Mouse (Mus musculus) neural tube, embryonic 13.5 days (tissue): ENCODE measurements around the gene Upk3bl. TPM values are rescaled to one million over a fixed set of nuclear protein-coding genes. Genes with fewer than 3 reads are reported as not detected.
A peak's percentile ranks its signal among the peaks of the same experiment; 100 is the strongest.
"Not testable (repeated sequence)": the region's sequence is repeated elsewhere in the genome, so short reads cannot be mapped to it uniquely, and the experiment has no call there.

Experiments used
- ATAC-seq: fragments of 200-750 bp; cut with Nextera tagmentation; 2 replicates; pipeline ENCODE4 v1.8.0; 2017; ENCODE audit warnings: low read depth, mild to moderate bottlenecking, moderate TSS enrichment, moderate library complexity
- H3K27ac ChIP-seq: fragments of 300-500 bp; sonication (generic); replicated peaks from 2 replicates; pipeline ENCODE4 v1.5.1; 2015; ENCODE audit warnings: moderate library complexity, mild to moderate bottlenecking, inconsistent platforms
- H3K27me3 ChIP-seq: fragments of 300-500 bp; sonication (generic); 2 replicates; pipeline ENCODE4 v1.6.1; 2015; ENCODE audit warnings: mild to moderate bottlenecking, inconsistent platforms
- H3K36me3 ChIP-seq: fragments of 300-500 bp; sonication (generic); 2 replicates; pipeline ENCODE4 v1.6.1; 2015; ENCODE audit warnings: mild to moderate bottlenecking, inconsistent platforms
- H3K4me1 ChIP-seq: fragments of 300-500 bp; sonication (generic); replicated peaks from 2 replicates; pipeline ENCODE4 v1.6.1; 2015; ENCODE audit warnings: inconsistent platforms
- H3K4me2 ChIP-seq: fragments of 300-500 bp; sonication (generic); 2 replicates; pipeline ENCODE4 v1.6.1; 2015; ENCODE audit warnings: inconsistent platforms, mild to moderate bottlenecking, moderate library complexity
- H3K4me3 ChIP-seq: fragments of 300-500 bp; sonication (generic); 2 replicates; pipeline ENCODE4 v1.5.1; 2015; ENCODE audit warnings: mild to moderate bottlenecking, inconsistent platforms
- H3K9ac ChIP-seq: fragments of 300-500 bp; sonication (generic); 2 replicates; pipeline ENCODE4 v1.6.1; 2015; ENCODE audit warnings: moderate library complexity, mild to moderate bottlenecking, inconsistent platforms
- H3K9me3 ChIP-seq: fragments of 300-500 bp; sonication (generic); 2 replicates; pipeline ENCODE4 v1.6.1; 2016; ENCODE audit warnings: inconsistent platforms
- WGBS: fragments of 180-500 bp; shearing (Covaris S2); methylation state at CpG from one replicate; pipeline ENCODE4 v1.1.7; 2015; 5-methylcytosine and 5-hydroxymethylcytosine counted together
- polyA plus RNA-seq: library from polyadenylated mRNA; unstranded; fragments of >200 nt; fragmentation: Nextera tagmentation; extraction: Ambion mirVana; gene quantifications from 2 replicates; pipeline ENCODE4 v1.2.1, GENCODE M21; 2015

Upk3bl gene
- polyA plus RNA-seq, 1 experiment from 2014 or later, result not detected

DNA sequence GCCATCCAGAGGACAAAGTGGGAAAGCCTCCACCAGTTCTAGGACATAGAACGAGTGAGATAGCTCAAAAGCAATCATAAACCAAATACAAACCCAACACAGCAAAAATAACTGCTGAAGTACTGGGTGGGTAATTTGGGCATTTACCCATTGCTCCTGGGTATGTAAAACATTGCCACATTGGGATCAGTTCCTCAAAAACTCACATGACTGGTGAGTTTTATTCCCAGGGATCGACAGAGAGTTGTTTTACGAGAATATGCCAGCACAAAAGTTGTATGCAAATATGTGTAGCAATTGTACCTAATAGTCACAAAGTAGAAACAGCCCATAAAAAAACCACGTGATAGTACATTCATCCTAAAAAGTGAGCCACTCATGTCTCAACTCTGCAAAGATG, 19.4 kb upstream of the Upk3bl start:
- Histone ChIP-seq H3K9me3 (no peaks in the 10 kb centered on the region), H3K4me1 (no peaks in the 10 kb centered on the region), H3K9ac (no peak overlapping the region), H3K36me3 (peaks cover 28% of the 10 kb centered on the region), H3K27me3 (no peaks in the 10 kb centered on the region), H3K27ac (no peak overlapping the region), H3K4me2 (no peak overlapping the region), H3K4me3 (no peak overlapping the region)
- WGBS, result 83% methylated on average over 4 of the region's 4 CpGs
- no peak for ATAC-seq

DNA sequence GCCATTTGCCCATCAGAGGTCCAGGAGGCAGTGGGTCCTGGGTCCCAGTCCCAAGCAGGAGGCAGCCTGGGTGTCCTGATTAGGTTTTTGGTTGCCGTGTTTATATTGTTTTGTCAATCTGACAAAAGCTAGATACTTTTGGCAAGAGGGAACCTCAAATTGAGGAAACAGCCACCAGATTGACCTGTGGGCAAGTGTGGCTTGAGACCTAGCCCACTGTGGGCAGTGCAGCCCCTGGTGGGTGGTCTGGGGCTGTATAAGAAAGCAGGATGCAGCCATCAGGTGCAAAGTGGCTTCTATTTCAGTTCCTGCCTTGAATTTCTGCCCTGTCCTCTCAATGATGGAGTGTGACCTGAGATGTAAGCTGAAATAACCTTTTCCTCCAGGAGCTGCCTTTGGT, 19.0 kb upstream of the Upk3bl start:
- H3K27me3 ChIP-seq, result no peaks in the 10 kb centered on the region
- H3K4me2 ChIP-seq, result no peak overlapping the region
- H3K4me1 ChIP-seq, result no peaks in the 10 kb centered on the region
- no peak for ATAC-seq
- H3K9me3 ChIP-seq, result no peaks in the 10 kb centered on the region
- no peak overlapping the region for H3K4me3 ChIP-seq
- H3K27ac ChIP-seq, result no peak overlapping the region
- H3K9ac ChIP-seq, result no peak overlapping the region
- WGBS, result 94% methylated on average over 1 of the region's 1 CpGs
- peaks cover 24% of the 10 kb centered on the region for H3K36me3 ChIP-seq

DNA sequence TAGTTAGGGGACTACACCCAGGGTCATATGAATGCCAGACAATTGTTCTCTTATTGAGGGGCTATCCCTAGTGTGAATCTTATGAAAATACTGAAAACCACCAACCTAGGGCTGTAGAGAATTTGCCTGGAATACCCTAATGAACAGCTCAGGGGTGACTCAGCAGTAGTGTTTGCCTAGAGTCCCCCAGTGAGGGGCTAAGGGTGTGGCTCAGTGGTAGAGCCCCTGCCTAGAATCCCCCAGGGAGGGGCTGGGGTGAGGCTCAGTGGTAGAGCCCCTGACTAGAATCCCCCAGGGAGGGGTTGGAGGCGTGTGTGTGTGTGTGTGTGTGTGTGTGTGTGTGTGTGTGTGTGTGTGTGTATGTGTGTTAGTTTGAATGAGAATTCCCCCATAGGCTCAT, 17.6 kb upstream of the Upk3bl start:
- no peak overlapping the region for H3K27ac ChIP-seq
- no peaks in the 10 kb centered on the region for H3K9me3 ChIP-seq
- H3K36me3 ChIP-seq, result peaks cover 11% of the 10 kb centered on the region
- no peaks in the 10 kb centered on the region for H3K27me3 ChIP-seq
- 78% methylated on average over 1 of the region's 1 CpGs for WGBS
- H3K9ac ChIP-seq, result no peak overlapping the region
- no peaks in the 10 kb centered on the region for H3K4me1 ChIP-seq
- H3K4me3 ChIP-seq, result no peak overlapping the region
- ATAC-seq, result no peak
- no peak overlapping the region for H3K4me2 ChIP-seq

DNA sequence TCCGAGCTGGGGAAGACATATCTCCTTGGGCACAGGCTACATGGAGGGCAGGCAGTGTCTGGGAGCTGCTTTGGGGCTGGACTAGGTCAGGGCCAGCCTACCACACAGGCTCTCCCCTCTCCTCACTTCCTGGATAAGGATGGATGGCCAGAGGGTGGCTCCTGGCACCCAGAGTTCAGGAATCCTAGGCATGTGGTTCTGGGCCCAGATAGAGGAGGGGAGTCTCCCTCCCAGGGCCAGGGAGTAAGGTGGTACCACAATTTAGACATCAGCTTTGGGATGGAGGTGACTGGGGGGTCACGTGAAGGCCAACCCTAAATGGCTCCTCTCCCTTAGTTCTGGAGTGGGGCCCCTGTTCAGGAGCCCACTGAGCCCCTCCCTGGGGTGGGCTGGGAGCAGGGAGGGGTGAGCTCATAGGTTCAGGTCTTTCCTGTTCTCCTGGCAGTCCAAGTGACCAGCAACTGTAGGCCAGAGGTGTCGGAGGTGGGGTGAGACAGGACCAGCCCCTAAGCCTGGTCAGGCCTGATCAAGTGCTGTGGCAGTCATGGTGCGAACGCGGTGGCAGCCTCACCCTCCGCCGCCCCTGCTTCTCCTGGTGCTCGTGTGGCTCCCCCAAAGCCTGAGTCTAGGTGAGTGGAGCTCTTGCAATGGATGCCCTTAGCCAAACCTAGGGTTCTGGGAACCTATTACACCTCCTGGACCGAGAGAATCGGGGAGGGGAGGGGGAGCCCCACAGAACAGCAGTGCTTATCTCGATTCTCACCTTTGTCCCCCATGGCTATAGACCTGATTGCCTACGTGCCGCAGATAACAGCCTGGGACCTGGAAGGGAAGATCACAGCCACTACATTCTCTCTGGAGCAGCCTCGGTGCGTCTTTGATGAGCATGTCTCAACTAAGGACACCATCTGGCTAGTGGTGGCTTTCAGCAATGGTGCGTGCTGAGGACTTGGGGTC, 15.8 kb upstream of the Upk3bl start, which contains the start of gene Upk3b:
Gene Upk3b, plus strand, starts transcription at position 239 of the 957 bp plus-strand sequence.
- no peaks in the 10 kb centered on the region for H3K9me3 ChIP-seq
- H3K4me3 ChIP-seq, result no peak within 1 kb of the TSS
- ATAC-seq, result no peak
- no peak within 1 kb of the TSS for H3K27ac ChIP-seq
- no peaks in the 10 kb centered on the region for H3K27me3 ChIP-seq
- 88% methylated on average over 17 of the region's 17 CpGs for WGBS
- no peaks in the 10 kb centered on the region for H3K4me1 ChIP-seq
- no peak within 1 kb of the TSS for H3K9ac ChIP-seq
- no peaks in the 10 kb centered on the region for H3K36me3 ChIP-seq
- no peak within 1 kb of the TSS for H3K4me2 ChIP-seq

DNA sequence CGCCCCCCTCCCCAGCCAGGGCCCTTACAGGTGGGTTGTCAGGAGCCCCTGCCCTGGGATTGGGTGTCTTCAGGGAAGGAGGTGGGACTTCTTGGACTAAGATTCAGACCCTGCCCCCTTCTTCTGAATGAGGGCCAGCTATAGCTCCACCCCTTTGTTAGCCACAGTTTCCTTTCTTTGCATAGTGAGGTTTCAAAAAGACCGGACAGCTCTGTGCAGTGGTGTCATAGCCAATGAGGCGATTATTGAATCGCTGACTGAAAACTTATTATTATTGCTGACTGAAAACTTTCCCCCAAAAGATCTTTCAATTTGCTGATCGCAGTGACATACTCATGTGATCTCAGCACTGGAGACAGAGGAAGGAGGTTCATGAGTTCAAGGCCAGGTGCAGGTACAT, 14.1 kb upstream of the Upk3bl start:
- ATAC-seq, result no peak; the same call in 1 of the 2 replicates
- 43% methylated on average over 5 of the region's 5 CpGs for WGBS

DNA sequence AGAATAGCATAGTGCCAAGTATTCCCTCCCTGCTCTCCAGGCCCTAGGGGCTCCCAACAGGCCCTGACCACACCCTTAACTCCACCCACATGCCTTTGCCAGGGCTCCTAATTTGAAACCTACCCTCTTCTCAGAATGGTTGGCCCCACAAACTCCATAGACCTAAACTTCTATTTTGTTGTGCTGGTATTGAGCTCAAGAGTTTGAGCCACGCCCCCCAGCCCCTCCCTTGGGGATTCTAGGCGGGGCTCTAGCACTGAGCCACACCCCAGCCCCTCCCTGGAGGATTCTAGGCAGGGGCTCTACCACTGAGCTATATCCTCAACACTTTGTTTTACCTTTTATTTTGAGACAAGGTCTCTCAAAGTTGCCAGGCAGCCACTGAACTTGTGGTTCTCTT, 13.0 kb upstream of the Upk3bl start:
- WGBS, result 31% methylated on average over 2 of the region's 2 CpGs
- ATAC-seq, result no peak
- H3K4me3 ChIP-seq, result no peak overlapping the region
- H3K27ac ChIP-seq, result no peak overlapping the region
- no peaks in the 10 kb centered on the region for H3K36me3 ChIP-seq
- H3K27me3 ChIP-seq, result no peaks in the 10 kb centered on the region
- no peak overlapping the region for H3K4me2 ChIP-seq
- H3K9me3 ChIP-seq, result no peaks in the 10 kb centered on the region
- no peaks in the 10 kb centered on the region for H3K4me1 ChIP-seq
- H3K9ac ChIP-seq, result no peak overlapping the region

More for the DNA sequence above, 14.1 kb upstream of the Upk3bl start:
- Histone ChIP-seq H3K4me3 (no peak overlapping the region), H3K9ac (no peak overlapping the region), H3K27ac (no peak overlapping the region), H3K4me1 (no peaks in the 10 kb centered on the region), H3K27me3 (no peaks in the 10 kb centered on the region), H3K9me3 (no peaks in the 10 kb centered on the region), H3K4me2 (0 out of 2 replicates have a peak overlapping the region, but pooled peaks have one; percentile 20), H3K36me3 (no peaks in the 10 kb centered on the region)

DNA sequence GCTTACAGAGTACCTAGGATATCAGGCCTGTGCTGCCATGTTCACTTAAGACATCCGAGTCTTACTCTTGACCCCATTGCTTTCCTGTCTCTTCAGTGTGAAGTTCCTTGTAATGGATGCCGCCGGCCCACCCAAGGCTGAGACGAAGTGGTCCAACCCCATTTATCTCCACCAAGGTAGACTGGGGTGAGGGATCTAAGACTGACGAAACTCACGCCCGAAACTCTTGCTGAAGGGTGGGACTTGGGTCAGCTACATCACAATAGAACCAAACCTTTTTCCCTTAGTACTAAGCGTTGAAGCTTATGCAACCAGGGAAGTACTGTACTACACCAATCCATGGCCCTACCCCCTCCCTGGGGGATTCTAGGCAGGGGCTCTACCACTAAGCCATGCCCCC, 12.6 kb upstream of the Upk3bl start:
- Histone ChIP-seq H3K27me3 (no peaks in the 10 kb centered on the region), H3K9ac (no peak overlapping the region), H3K4me3 (no peak overlapping the region), H3K4me1 (no peaks in the 10 kb centered on the region), H3K36me3 (no peaks in the 10 kb centered on the region), H3K27ac (no peak overlapping the region), H3K4me2 (no peak overlapping the region), H3K9me3 (no peaks in the 10 kb centered on the region)
- WGBS, result 92% methylated on average over 8 of the region's 8 CpGs
- ATAC-seq, result no peak

DNA sequence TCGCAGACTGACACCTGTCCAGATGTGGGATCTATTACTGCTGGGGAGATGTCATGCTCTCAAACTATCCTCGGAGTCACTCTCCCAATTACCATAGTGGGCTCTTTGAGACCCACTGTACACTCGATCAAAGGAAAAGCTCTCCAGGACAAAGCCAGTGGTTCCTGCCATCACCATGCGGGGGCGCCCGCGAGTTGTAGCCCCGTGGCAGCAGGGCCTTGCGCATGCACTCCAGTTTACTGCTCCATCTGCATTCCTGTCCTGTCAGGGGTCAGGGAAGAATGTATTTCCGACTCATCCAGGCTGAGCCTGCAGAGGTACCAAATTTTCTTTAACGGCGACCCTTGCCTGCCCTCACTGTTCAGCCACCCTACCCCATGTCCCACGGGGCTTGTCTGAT, 9.4 kb upstream of the Upk3bl start:
- H3K27ac ChIP-seq, result no peak overlapping the region
- no peak overlapping the region for H3K9ac ChIP-seq
- no peak overlapping the region for H3K4me2 ChIP-seq
- H3K4me1 ChIP-seq, result no peaks in the 10 kb centered on the region
- H3K4me3 ChIP-seq, result no peak overlapping the region
- H3K36me3 ChIP-seq, result no peaks in the 10 kb centered on the region
- H3K9me3 ChIP-seq, result no peaks in the 10 kb centered on the region
- 73% methylated on average over 13 of the region's 13 CpGs for WGBS
- H3K27me3 ChIP-seq, result no peaks in the 10 kb centered on the region
- no peak for ATAC-seq

DNA sequence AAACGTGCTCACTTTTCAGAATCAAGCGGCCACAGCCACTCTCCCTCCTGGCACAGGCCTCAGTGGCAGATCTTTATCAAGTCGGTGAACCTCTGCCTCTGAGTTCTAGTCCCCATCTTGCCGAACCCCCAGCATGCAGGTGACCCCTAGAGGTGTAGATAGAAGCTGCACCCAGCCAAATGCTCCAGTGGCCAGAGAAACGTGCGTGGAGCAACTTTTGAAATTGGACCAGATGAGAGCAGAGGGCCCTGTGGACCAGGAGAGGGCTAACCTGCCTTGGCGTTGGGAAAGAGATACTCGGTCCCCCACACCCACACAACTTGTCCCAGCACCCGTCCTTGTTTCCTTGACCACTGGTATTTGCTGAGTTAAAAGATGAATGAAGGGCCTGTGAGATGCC, 8.9 kb upstream of the Upk3bl start:
- WGBS, result 49% methylated on average over 9 of the region's 9 CpGs
- Histone ChIP-seq H3K4me3 (no peak overlapping the region), H3K9me3 (no peaks in the 10 kb centered on the region), H3K27ac (no peak overlapping the region), H3K27me3 (no peaks in the 10 kb centered on the region), H3K4me1 (no peaks in the 10 kb centered on the region), H3K4me2 (no peak overlapping the region), H3K36me3 (no peaks in the 10 kb centered on the region), H3K9ac (no peak overlapping the region)
- no peak for ATAC-seq

DNA sequence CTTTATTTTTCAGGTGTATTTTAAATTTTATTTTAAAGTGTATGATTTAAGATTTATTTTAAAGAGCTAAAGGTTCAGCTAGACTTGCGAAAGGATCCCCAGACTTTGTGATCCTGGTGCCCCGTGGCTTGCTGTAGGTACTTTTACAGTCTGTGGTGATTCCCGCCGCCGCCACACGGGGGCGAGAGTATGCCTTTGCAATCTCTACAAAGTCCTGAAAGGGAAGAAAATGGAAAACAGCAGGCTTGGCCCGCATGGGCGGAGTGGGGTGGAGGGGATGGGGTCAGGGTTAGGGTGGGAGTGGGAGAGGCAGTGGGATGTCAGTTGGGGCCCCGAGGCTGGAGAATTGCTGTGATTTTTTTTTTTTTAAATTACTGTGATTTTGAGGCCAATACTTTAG, 8.3 kb upstream of the Upk3bl start:
- no peak overlapping the region for H3K4me2 ChIP-seq
- peaks cover under 1% of the 10 kb centered on the region; the same call in 1 of the 2 replicates for H3K4me1 ChIP-seq
- no peaks in the 10 kb centered on the region for H3K27me3 ChIP-seq
- no peaks in the 10 kb centered on the region for H3K36me3 ChIP-seq
- H3K27ac ChIP-seq, result no peak overlapping the region
- WGBS, result 3% methylated on average over 10 of the region's 10 CpGs
- ATAC-seq, result peak; percentile 60; the same call in 1 of the 2 replicates
- no peak overlapping the region for H3K4me3 ChIP-seq
- H3K9ac ChIP-seq, result no peak overlapping the region
- no peaks in the 10 kb centered on the region for H3K9me3 ChIP-seq

DNA sequence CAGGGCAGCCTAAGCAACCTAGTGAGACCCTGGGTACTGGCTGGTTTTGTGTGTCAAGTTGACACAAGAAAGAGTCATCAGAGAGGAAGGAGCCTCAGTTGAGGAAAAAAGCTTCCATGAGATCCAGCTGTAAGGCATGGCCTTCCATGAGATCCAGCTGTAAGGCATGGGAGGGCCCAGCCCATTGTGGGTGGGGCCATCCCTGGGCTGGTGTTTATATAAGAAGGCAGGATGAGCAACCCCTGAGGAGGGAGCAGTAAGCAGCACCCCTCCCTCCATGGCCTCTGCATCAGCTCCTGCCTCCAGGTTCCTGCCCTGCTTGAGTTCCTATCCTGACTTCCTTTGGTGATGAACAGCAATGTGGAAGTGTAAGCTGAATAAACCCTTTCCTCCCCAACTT, 5.8 kb upstream of the Upk3bl start:
- H3K4me1 ChIP-seq, result peaks cover 14% of the 10 kb centered on the region
- not testable (repeated sequence) for H3K9me3 ChIP-seq, H3K27ac ChIP-seq, H3K27me3 ChIP-seq, ATAC-seq, H3K4me3 ChIP-seq, H3K4me2 ChIP-seq, H3K9ac ChIP-seq, H3K36me3 ChIP-seq

DNA sequence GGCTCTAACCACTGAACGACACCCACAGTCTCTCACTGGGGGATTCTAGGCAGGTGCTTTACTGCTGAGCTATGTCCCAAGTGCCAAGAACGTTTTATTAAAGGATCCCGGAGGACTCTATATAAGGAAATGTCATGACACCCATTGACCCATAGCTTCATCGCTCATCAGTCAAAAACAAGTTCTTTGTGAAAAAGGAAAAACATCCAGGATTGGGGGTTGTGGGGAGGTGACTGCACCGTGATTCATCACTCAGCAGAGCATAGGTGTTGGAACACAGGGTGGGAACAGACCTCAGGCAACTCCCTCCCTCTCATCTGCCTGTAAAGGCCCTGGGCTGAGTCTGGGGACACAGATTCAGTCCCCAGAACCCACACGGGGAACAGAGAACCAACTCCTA, 4.4 kb upstream of the Upk3bl start:
- Histone ChIP-seq H3K4me1 (peaks cover 14% of the 10 kb centered on the region), H3K36me3 (no peaks in the 10 kb centered on the region), H3K9ac (no peak overlapping the region), H3K4me2 (no peak overlapping the region), H3K9me3 (no peaks in the 10 kb centered on the region), H3K27me3 (no peaks in the 10 kb centered on the region), H3K4me3 (no peak overlapping the region), H3K27ac (no peak overlapping the region)
- 49% methylated on average over 6 of the region's 6 CpGs for WGBS
- ATAC-seq, result no peak
